In genomic region chr10:122808186-122808585, GRCm38 (mm10) we compare ENCODE assay signal across 16 mouse cellular contexts.
DNase-seq lines count a peak whose midpoint lies in the region; ATAC-seq and TF ChIP-seq lines count a peak whose summit lies in the region.
"Had no signal": no experiment of that assay in that cellular context is flagged by ENCODE, and none has a peak within 500 bp of the region (broad histone marks: within the 10 kb centered on the region; RNA-seq: fewer than 3 reads in every experiment).

No protein-coding gene starts in this region.

- 0 out of 2 replicates have a peak, but pooled peaks cover 3% of the 10 kb centered on the region for H3K9me3 ChIP-seq in heart, embryonic 14.5 days (ENCODE audit: control insufficient read depth, low read length)
- H3K9me3 ChIP-seq in limb, embryonic 15.5 days, result no peaks in the 10 kb centered on the region
- H3K9me3 ChIP-seq: heart, embryonic 15.5 days; liver, embryonic 13.5 days had no signal

- intact Hi-C loops in heart, postnatal 14 days (cut with DNase I), result loop anchor here (5.0 kb wide), 1 partner anchor 269 kb away; the partner anchor contains the start of gene Mon2
- intact Hi-C loops in left cerebral cortex, postnatal 10 days (cut with DNase I), result loop anchor here (10.0 kb wide), 2 partner anchors 107 to 267 kb away; partner anchors contain the start of gene Mon2

- H3K4me2 ChIP-seq in heart, embryonic 14.5 days (ENCODE audit: low read length), result no peak overlapping the region
- H3K4me2 ChIP-seq in limb, embryonic 15.5 days, result no peak overlapping the region
- H3K4me2 ChIP-seq: heart, embryonic 15.5 days; liver, embryonic 13.5 days had no signal

- H3K4me1 ChIP-seq in cerebellum, adult 2 months (ENCODE audit: control insufficient read depth, insufficient read depth, low read length), result peaks cover 18% of the 10 kb centered on the region
- peaks cover 4 to 12% of the 10 kb centered on the region in 2 experiments for H3K4me1 ChIP-seq in heart, embryonic 14.5 days (ENCODE audit: control insufficient read depth in 2 of 2, insufficient read depth in 2 of 2, low read length in 2 of 2)
- H3K4me1 ChIP-seq in limb, embryonic 15.5 days, result peaks cover 16% of the 10 kb centered on the region
- H3K4me1 ChIP-seq: liver, embryonic 13.5 days had no signal

- 12% methylated on average over 4 of the region's 4 CpGs for WGBS in cerebellum, adult 2 months
- WGBS in heart, embryonic 14.5 days, result 58% methylated on average over 4 of the region's 4 CpGs
- 53% methylated on average over 4 of the region's 4 CpGs for WGBS in limb, embryonic 15.5 days

- H3K9ac ChIP-seq in heart, embryonic 14.5 days (ENCODE audit: low read length), result 0 out of 2 replicates have a peak overlapping the region, but pooled peaks have one; percentile 8
- H3K9ac ChIP-seq in limb, embryonic 15.5 days, result no peak overlapping the region
- H3K9ac ChIP-seq: liver, embryonic 13.5 days had no signal

- H3K27me3 ChIP-seq in cerebellum, adult 2 months (ENCODE audit: control insufficient read depth, insufficient read depth, low read length), result no peaks in the 10 kb centered on the region
- H3K27me3 ChIP-seq in heart, embryonic 14.5 days (ENCODE audit: control insufficient read depth, insufficient read depth, low read length), result no peaks in the 10 kb centered on the region
- no peaks in the 10 kb centered on the region for H3K27me3 ChIP-seq in limb, embryonic 15.5 days
- H3K27me3 ChIP-seq: heart, embryonic 15.5 days; liver, embryonic 13.5 days had no signal

- H3K36me3 ChIP-seq in heart, embryonic 14.5 days (ENCODE audit: control insufficient read depth, insufficient read depth, low read length), result no peaks in the 10 kb centered on the region
- H3K36me3 ChIP-seq in limb, embryonic 15.5 days, result no peaks in the 10 kb centered on the region
- H3K36me3 ChIP-seq: heart, embryonic 15.5 days; liver, embryonic 13.5 days had no signal

- no peak for ATAC-seq in heart, embryonic 14.5 days (ENCODE audit: insufficient number of reproducible peaks, insufficient read depth, low FRiP score, low read depth)
- no peak for ATAC-seq in limb, embryonic 15.5 days (ENCODE audit: insufficient number of reproducible peaks, low FRiP score, low TSS enrichment, low read depth)
- ATAC-seq: intestine, embryonic 16.5 days had no signal

- DNase-seq in cerebellum, adult 2 months, result no peak
- DNase-seq in cerebellum, postnatal 4 days (ENCODE audit: low spot score in 2 of 2), result no peak
- DNase-seq in heart, postnatal 14 days, result no peak
- DNase-seq in left cerebral cortex, adult 9 months (ENCODE audit: low spot score in 2 of 2), result peak; percentile 44 to 54
- no peak for DNase-seq in left cerebral cortex, postnatal 10 days (ENCODE audit: extremely low spot score in 1 of 2, low spot score in 2 of 2)
- no peak for DNase-seq in urinary bladder, adult 18-20 months (ENCODE audit: low spot score in 2 of 2)
- DNase-seq: cerebellum, adult 11-12 months; gastrocnemius, postnatal 25 days; kidney, postnatal 10 days; liver, embryonic 13.5 days; lung, postnatal 14 days; right cerebral cortex, postnatal 25 days had no signal

- no peak for TF ChIP-seq CTCF in cerebellum, adult 2 months (IDR thresholded peaks at IDR 0.05; ENCODE audit: borderline replicate concordance, insufficient read depth, low read depth, low read length)

- H3K4me3 ChIP-seq in cerebellum, adult 2 months (replicated peaks; ENCODE audit: insufficient read depth, low read depth, low read length), result no peak overlapping the region
- H3K4me3 ChIP-seq in heart, embryonic 14.5 days (ENCODE audit: control insufficient read depth in 1 of 2, insufficient read depth in 1 of 2, low read depth in 1 of 2, low read length in 2 of 2), result no peak overlapping the region
- no peak overlapping the region for H3K4me3 ChIP-seq in limb, embryonic 15.5 days
- H3K4me3 ChIP-seq: heart, embryonic 15.5 days; liver, embryonic 13.5 days had no signal

- TF ChIP-seq POLR2A in cerebellum, adult 2 months (IDR thresholded peaks at IDR 0.05; ENCODE audit: borderline replicate concordance, insufficient read depth, low read length), result no peak

- peak overlapping the region; percentile 91; the same call in 1 of the 2 replicates for H3K27ac ChIP-seq in cerebellum, adult 2 months (ENCODE audit: insufficient read depth, low read length)
- H3K27ac ChIP-seq in heart, embryonic 14.5 days (replicated peaks in 1 of 2; ENCODE audit: control insufficient read depth in 1 of 2, insufficient read depth in 1 of 2, low read depth in 2 of 2, low read length in 2 of 2), result no peak overlapping the region
- H3K27ac ChIP-seq in limb, embryonic 15.5 days, result peak overlapping the region; percentile 54; the same call in 1 of the 2 replicates
- H3K27ac ChIP-seq: liver, embryonic 13.5 days had no signal

Comparison
In these comparisons a context has a peak if more than half of its experiments do, and no peak if none do; other contexts are left out.
1. DNase-seq: peak in left cerebral cortex, adult 9 months (2 of 2); none in cerebellum, adult 2 months (0 of 2), cerebellum, postnatal 4 days (0 of 2), heart, postnatal 14 days (0 of 2), left cerebral cortex, postnatal 10 days (0 of 2) and urinary bladder, adult 18-20 months (0 of 2).
2. H3K27ac ChIP-seq: peak in cerebellum, adult 2 months (single experiment) and limb, embryonic 15.5 days (single experiment); none in heart, embryonic 14.5 days (0 of 2).